Mouse (Mus musculus) ovary, adult 18-20 months (tissue): ENCODE measurements around the gene Adamts5.

Experiments
- DNase-seq: peaks from one replicate; pipeline ENCODE4 v3.0.0; 2022; ENCODE audit warnings: low spot score, mixed read lengths

The Adamts5 gene

GRCm38 (mm10) chr16:85901581-85901910 is at the start of gene Adamts5:
TSS of gene Adamts5 (minus strand) at chr16:85901828.
- no peak for DNase-seq

GRCm38 (mm10) chr16:85950356-85950755 is 48.7 kb upstream of the Adamts5 start:
- DNase-seq: no peak

- no peak for DNase-seq
Measured at GRCm38 (mm10) chr16:85926004-85926403, 24.4 kb upstream of the Adamts5 start.

GRCm38 (mm10) chr16:85922454-85922853 is 20.8 kb upstream of the Adamts5 start:
- DNase-seq: no peak

- DNase-seq: no peak
Measured at GRCm38 (mm10) chr16:85920122-85920521, 18.5 kb upstream of the Adamts5 start.

- DNase-seq: peak; percentile 27
Measured at GRCm38 (mm10) chr16:85900702-85901580, 687 bp downstream of the Adamts5 start.

GRCm38 (mm10) chr16:85899790-85900587 is 1.6 kb downstream of the Adamts5 start:
- peak; percentile 17 for DNase-seq

GRCm38 (mm10) chr16:85899301-85899721 is 2.3 kb downstream of the Adamts5 start:
- DNase-seq: no peak

GRCm38 (mm10) chr16:85898816-85899215 is 2.8 kb downstream of the Adamts5 start:
- DNase-seq: no peak

- DNase-seq: no peak
Measured at GRCm38 (mm10) chr16:85898391-85898790, 3.2 kb downstream of the Adamts5 start.

- DNase-seq: no peak
Measured at GRCm38 (mm10) chr16:85897854-85898253, 3.8 kb downstream of the Adamts5 start.

GRCm38 (mm10) chr16:85895948-85896347 is 5.7 kb downstream of the Adamts5 start:
- DNase-seq: no peak

GRCm38 (mm10) chr16:85889778-85890177 is 11.8 kb downstream of the Adamts5 start:
- DNase-seq: no peak

- no peak for DNase-seq
Measured at GRCm38 (mm10) chr16:85887289-85888051, 14.2 kb downstream of the Adamts5 start.

- DNase-seq: no peak
Measured at GRCm38 (mm10) chr16:85879075-85879474, 22.6 kb downstream of the Adamts5 start.

GRCm38 (mm10) chr16:85874141-85874540 is 27.5 kb downstream of the Adamts5 start:
- no peak for DNase-seq

GRCm38 (mm10) chr16:85871971-85872370 is 29.7 kb downstream of the Adamts5 start:
- no peak for DNase-seq

GRCm38 (mm10) chr16:85871248-85871647 is 30.4 kb downstream of the Adamts5 start:
- DNase-seq: no peak

- no peak for DNase-seq
Measured at GRCm38 (mm10) chr16:85864691-85865389, 36.8 kb downstream of the Adamts5 start.

- DNase-seq: no peak
Measured at GRCm38 (mm10) chr16:85854505-85854904, 47.1 kb downstream of the Adamts5 start.

- DNase-seq: no peak
Measured at GRCm38 (mm10) chr16:85827066-85827465, 74.6 kb downstream of the Adamts5 start.
